Mouse (Mus musculus) heart, postnatal 0 days (tissue): Measurements from ENCODE around the gene Rab11b.
A peak's percentile ranks its signal among the peaks of the same experiment; 100 is the strongest.

ENCODE experiments used
- CTCF ChIP-seq: IDR thresholded peaks from 2 replicates; pipeline ENCODE4 v1.5.1; 2016; ENCODE audit warnings: antibody characterized with exemption, control low read depth, low read depth
- EP300 ChIP-seq: IDR thresholded peaks from 2 replicates; pipeline ENCODE4 v1.6.1; 2016; ENCODE audit warnings: antibody characterized with exemption, low read depth

GRCm38 (mm10) chr17:33718384-33718881 is 41.9 kb downstream of the Rab11b start, which contains the start of gene March2:
- no peak for TF ChIP-seq CTCF
- 0 out of 2 replicates have a peak, but pooled peaks have one; percentile 28 for TF ChIP-seq EP300
